Mouse (Mus musculus) erythroid progenitor cell, adult 5-6 weeks (primary cell): Measurements from ENCODE around the gene Arfrp1. TPM values are rescaled to one million over a fixed set of nuclear protein-coding genes. Genes with fewer than 3 reads are reported as not detected.
A peak's percentile ranks its signal among the peaks of the same experiment; 100 is the strongest.

ENCODE experiments used
- ATAC-seq: replicated peaks from 2 replicates; pipeline ENCODE4 v1.8.0; 2016; ENCODE audit warnings: moderate number of reproducible peaks, mild to moderate bottlenecking, moderate TSS enrichment, inconsistent platforms; ENCODE audit not compliant: poor library complexity, low FRiP score, severe bottlenecking
- total RNA-seq, 2 experiments: library from RNA; stranded (forward) in 1 of 2; stranded (reverse) in 1 of 2; fragments of 150-400 nt in 1 of 2; fragments of 186-747, 209-891 nt in 1 of 2; gene quantifications; 2 replicates each; pipeline versions ENCODE4 v1.2.3 to v1.2.4; 2015 to 2017; ENCODE audit warnings: low replicate concordance in 2 of 2

The Arfrp1 gene
- total RNA-seq, 2 experiments from 2014 or later = 9.0 to 14.3 TPM

DNA sequence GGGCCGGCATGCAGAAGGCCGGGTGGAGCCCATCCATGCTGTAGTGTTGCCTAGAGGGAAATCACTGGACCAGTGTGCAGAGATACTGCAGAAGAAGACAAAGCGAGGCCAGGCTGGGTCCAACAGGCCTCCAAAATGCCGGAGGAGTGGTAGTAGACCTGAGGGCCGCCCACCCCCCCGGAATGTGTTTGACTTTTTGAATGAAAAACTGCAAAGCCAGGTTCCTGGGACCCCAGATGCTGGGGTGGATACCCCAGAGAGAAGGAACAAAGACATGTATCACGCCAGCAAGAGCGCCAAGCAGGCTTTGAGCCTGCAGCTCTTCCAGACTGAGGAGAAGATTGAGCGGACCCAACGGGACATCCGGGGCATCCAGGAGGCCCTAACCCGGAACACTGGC is 14.6 kb upstream of the Arfrp1 start, which contains the start of gene Lime1:
Gene Lime1, plus strand, starts transcription at position 301 of the 400 bp plus-strand sequence.
- no peak for ATAC-seq

DNA sequence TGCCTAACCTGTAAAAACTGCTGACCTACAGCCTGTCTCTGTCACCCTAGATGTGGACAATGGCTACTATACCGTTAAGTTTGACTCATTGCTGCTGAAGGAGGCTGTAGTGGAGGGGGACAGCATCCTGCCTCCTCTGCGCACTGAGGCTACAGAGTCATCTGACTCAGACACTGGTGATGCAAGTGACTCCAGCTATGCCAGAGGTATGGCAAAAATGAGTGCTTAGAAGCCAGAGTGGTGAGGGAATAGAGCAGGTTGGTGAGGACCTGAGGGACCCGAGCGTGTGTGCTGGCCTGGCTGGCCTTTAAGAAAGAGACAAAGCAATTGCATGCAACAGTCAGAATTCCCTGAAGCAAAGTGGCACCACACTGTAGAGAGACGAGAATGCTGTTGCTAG is 13.5 kb upstream of the Arfrp1 start:
- ATAC-seq = no peak

DNA sequence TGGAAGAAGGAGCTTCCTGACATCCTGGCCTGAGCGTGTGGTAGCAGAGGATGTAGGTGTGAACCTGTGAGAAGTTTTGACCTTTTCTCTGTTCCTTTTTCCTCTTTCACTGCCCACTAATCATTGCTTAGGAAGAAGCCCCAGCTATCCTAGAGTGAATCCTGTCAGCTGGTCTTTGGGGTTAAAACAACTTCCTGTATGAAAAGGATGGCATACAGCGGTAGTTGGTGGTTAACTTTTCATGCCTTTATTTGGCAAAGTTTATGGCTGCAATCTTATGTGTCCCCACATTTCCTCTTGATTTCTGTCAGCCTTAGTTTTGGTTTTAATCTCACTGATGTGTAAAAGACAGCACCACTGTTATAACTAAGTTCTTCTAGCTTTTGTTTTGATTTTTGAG is 12.0 kb upstream of the Arfrp1 start:
- no peak for ATAC-seq

DNA sequence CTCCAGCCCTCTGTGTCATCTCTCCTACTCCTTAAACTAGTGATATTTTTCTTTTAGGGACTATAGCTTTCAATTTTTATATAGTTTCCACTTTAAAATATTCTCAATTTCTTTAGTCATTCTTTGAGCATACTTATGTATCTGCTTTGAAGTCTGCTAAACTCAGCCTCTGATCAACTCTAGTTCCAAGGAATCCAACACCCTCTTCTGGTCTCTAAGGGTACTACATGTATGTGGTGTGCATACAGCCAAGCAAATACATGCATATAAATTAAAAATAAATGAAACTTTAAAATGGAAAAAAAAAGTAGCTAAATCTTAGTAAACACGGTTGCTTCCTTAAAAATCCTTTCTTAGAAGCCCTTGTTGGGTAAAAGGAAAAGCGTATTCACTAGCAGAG is 10.6 kb upstream of the Arfrp1 start:
- ATAC-seq = peak; percentile 64; the same call in 1 of the 2 replicates

DNA sequence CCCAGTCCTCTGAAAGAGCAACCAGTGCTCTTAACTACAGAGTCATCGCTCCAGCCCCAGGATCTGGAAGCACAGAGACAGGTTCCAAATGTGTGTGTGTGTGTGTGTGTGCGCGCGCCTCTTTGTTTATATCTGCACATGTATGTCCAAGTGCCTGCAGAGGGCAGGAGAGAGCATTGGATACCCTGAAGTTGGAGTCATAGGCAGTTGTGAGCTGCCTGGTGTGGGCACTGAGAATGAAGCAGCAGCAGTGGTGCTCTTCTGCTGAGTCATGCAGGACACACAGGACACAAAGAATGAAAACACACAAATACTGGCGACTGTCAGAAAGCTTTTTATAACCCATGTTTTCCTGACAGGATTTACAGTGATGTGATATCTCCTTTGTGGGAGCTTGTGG is 4.8 kb upstream of the Arfrp1 start:
- ATAC-seq = no peak

DNA sequence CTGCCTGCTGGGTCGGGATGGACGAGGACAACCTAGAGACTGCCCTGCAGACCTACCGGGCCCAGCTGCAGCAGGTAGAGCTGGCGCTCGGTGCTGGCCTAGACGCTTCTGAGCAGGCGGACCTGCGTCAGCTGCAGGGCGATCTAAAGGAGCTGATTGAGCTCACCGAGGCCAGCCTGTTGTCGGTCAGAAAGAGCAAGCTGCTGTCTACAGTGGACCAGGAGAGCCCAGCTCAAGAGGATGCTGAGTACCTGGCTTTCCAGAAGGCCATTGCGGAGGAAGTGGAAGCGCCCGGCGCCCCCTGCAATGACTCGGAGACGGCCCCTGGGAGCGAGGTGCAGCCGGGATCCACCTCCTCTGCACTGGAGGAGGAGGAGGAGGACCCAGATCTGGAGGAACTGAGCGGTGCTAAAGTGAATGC is 461 bp upstream of the Arfrp1 start:
- peak; percentile 58 for ATAC-seq

DNA sequence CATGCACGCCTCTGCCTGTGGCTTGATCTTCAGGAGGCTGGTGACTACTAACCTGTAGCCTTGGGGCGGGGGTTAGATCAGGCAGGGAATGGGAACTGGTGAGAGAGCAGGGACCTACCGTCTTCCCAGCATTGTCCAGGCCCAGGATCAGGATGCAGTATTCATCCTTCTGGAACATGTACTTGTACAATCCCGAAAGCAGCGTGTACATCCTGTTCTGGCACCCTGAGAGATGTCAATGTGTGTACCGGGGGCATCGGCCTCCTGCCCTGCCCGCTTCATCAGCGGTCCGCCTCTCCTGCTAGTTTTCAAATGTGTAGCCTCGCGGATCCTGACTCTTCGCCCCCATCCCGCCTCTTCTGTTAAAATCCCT is 731 bp downstream of the Arfrp1 start:
- ATAC-seq = no peak

DNA sequence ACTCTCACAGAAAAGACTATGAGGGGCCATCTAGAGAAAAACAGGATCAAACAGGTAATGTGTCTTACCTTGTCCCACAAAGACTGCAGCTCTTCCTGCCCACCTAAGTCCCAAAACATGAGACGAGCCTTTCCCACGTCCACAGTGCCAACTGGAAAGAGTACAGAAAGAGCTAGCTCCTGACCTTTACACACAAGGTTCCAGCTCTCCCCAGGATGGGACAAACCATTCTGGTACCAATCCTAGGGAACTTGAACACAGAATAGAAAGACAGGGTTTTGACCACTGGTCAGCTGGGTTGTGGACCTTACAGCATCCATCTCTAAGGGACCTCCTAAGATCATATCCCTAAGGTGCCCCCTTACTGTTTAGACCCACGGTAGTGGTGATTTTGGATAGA is 1.3 kb downstream of the Arfrp1 start:
- no peak for ATAC-seq

DNA sequence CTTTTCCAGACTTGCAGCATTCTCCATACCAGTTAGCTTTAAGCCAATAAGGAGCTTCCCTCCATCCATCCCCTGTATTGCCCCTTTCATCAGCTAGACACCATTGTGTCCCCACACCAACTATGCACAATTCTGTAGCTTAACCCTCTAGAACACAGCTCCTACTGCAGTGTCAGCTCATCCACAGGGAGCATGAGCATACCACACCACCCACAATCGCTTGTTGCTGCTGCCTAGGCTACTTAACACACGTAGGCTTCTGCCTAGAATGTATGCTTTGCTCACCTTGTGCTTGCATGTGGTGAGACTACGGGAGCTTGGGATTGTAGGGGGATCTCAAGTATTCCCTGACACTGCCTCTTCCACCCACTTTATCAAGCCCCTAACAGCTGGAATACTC is 8.4 kb downstream of the Arfrp1 start:
- no peak for ATAC-seq

DNA sequence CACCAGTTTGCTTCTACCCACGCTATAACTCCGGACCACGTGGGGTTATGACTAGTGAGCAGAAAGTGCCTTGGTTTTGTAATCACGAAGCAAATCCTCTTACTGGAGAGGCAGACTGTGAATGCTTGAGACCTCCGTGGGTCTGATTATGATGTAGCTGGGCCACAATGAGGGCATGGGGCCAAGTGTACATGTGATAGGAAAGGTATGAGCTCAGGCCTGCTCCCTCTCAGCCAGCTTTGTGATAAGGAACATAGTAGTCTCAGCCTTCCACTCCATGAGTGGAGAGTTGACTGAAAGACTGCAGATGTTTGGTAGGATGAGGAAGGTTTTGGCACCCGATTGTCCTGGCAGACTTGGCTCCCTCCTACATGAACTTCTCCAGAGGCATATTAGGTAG is 22.4 kb downstream of the Arfrp1 start:
- no peak for ATAC-seq

DNA sequence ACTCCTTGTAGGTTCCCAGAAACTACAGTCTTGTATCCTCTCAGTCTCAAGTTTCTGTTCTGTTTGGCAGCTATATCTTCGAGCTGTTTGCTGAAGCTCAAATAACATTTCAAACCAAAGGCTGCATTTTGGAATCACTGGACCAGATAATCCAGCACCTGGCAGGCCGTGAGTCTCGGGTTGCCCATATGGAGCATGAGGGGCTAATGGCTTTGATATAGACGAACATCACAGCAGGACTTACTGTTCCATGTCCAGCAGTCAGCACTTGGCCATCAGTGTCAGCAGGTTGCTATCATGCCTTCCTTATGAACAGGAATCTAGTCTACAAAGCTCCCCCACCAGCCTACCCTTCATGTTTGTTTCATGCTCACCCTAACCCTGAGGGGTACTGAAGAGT is 24.8 kb downstream of the Arfrp1 start:
- ATAC-seq = no peak

DNA sequence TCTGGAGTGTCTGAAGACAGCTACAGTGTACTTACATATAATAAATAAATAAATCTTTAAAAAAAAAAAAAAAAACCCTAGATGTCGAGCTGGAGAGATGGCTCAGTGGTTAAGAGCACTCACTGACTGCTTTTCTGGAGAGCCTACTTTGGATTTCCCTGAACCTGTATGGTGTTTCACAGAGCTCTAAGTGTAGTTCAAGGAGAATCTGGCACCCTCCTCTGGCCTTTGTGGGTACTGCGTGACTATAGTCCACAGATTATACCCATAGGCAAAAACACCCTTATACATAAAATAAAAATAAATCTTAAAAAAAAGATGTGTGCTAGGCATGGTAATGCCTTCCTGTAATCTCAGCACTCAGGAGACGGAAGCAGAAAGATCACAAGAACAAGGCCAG is 31.2 kb downstream of the Arfrp1 start:
- peak; percentile 82 for ATAC-seq

DNA sequence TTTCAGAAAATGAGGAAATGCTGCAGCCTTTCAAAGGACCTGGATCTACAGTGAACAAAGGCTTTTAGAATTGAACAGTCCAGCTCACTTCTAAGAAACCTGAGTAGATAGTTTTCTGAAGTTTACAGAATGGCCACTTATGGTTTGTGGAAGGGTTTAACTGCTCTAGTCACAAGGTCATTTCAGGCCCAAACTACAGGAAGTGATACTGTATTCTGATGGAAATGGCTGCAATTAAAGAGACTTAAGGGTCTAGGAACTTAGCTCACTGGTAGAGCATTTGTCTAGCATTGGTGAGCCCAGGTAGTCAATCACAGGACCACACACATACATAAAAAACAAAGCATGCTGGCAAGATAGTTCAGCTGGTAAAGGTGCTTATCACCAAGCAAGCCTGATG is 32.7 kb downstream of the Arfrp1 start:
- ATAC-seq = no peak

DNA sequence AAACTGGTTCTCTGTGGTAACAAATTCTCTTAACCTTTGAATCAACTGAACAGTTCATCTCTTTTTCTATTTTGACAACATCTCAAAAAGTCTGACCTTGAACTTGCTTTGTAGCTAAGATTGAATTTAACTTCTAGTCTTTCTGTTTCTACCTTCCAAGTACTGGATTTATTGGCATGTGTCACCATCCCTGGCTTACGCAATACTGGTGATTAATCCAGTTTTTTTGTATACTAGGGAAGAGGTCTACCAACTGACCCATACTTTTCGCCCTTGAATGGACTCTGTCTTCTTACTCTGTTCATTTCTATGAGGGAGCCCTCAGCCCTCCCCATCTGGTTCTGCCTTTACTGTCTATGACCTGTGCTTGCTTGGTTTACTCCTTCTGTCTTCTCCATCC is 39.1 kb downstream of the Arfrp1 start:
- no peak for ATAC-seq

DNA sequence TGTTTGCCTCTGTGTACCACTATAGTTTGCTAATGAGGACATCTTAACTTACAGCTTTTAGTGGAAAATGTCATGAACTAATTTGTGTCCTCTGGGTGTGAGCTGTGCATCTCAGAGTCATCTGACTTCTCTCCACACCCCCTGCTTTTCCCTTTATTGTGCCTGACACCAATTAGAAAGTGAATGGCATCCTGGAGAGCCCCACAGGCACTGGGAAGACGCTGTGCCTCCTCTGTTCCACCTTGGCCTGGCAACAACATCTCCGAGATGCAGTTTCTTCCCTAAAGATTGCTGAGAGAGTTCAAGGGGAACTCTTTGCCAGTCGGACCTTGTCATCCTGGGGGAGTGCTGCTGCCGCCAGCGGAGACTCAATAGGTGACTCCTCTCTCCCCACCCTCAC is 43.1 kb downstream of the Arfrp1 start:
- ATAC-seq = no peak

DNA sequence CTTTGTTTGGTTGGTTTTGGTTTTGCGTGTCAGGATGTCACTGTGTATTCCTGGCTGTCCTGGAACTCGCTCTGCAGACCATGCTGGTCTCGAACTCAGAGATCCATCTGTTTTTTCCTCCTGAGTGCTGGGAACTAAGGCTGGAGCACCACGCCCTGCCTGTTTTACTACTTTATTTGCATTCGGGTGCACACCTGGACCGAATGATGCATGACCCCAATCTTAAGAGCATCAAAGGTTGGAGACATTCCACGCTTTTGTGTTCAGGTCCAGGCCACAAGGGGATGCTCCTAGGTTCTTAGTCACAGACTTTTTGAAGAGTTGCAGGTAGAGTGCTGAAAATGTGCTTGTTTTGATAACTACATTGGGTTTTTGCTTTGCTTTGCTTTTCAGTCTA is 45.1 kb downstream of the Arfrp1 start:
- ATAC-seq = 0 out of 2 replicates have a peak, but pooled peaks have one; percentile 23

DNA sequence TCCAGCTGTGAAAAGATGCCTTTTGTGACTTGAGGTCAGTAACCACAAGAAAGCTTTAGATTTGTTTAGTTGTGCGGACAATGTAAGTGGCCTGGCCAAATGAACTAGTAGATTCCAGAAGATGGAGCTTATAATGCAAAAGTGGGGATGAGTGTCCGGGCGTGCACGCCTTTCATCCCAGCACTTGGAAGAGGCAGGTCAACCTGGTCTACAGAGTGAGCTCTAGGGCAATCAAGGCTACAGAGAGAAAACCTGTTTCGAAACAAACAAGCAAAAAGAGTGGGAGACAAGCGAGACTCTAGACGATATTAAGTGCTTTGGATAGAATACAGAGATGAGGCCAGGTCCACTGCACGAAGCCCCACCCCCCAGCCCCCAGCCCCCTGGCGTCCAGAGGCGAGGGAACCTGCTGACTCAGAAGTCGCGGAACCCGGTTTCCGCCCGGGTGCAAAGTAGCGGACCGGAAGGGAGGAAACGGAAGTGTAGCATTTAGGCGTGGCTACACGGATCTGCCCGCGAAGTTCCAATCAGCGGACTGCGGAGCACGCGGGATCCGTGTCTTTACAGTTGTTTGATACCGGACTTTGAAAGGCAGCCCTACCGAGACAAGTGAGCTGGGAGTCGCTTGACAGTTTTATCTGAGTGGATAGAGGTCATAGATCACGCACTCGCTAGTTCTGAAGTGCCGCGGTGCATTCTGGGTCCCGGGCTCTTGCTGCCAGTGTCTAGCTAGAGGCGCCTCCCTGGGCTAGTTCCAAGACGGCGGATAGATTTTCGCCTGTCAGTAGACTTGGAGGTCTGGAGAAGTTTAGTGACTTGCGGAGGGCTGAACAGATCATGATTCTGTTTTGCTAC is 45.7 kb downstream of the Arfrp1 start, which contains the start of gene Rtel1:
Gene Rtel1, plus strand, starts transcription at position 492 of the 855 bp plus-strand sequence.
- peak; percentile 95 for ATAC-seq

DNA sequence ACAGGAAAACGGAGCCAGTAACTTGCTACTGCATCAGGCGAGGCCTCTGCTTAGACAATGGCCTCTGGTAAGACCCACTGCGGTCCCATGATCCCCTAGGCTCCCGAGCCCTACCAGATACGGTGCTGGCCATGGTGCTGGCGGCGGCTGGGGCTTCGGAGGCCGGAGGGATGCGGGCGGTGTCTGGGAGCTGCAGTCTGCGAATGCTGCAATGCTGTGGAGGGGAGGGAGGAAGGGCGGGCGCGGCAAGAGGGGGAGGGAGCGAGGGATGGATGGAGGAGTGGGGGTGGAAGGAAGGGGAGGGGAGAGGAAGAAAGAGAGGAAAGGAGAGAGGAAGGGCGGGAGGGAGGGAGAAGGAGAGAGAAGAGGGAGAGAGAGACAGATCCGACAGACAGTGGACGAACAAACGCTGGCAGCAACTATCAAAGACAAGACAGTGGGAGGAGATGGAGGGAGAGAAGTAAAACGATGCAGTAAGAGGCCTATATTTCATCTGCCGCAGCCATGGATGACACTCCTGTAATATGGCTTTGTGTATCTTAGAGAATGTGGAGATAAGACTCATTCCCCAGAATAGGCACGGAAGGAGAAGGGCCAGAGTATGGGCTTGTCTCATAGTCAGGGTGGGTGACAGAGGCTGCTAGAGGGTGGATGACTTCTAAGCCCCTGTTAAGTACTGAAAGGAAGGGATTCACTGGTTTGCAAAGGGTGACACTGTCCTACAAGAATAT is 51.0 kb downstream of the Arfrp1 start, which contains the start of gene Stmn3:
Gene Stmn3, minus strand, starts transcription at position 421 of the 731 bp plus-strand sequence.
- ATAC-seq = no peak

DNA sequence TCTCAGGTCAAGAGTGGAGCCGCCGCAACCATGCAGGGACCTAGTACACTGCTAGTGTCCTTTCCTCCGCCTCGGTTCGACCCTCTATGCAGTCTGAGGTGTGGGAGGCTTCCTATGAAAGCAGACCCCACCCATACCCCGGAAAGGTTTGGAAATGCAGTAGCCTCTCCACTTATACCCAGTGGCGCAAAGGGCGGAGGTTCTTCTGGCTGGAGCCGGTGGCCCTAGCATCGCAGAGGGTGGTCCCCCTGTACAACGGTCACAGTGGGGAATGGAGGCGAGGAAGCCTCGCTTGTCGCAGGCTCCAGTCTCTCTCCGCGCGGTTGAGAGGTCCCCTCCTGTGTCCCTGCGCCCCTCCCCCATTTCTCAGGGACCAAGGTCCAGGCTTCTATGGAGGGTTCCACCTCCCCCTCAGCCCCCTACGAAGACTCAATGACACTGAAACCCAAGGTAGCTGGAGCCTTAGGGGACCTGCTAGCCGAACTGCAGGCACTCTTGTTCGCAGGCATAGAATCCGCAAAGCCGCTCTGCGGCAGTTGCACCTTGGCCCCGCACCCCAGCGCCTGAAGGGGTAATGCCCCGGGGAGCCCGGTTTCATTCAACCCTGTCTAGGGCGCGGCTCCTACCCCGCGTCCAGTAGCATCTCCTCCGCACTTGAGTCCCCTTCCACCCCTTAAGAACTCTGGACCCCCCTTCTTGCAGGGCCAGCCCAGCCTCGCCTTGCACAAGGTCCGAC is 51.7 kb downstream of the Arfrp1 start:
- 0 out of 2 replicates have a peak, but pooled peaks have one; percentile 22 for ATAC-seq

DNA sequence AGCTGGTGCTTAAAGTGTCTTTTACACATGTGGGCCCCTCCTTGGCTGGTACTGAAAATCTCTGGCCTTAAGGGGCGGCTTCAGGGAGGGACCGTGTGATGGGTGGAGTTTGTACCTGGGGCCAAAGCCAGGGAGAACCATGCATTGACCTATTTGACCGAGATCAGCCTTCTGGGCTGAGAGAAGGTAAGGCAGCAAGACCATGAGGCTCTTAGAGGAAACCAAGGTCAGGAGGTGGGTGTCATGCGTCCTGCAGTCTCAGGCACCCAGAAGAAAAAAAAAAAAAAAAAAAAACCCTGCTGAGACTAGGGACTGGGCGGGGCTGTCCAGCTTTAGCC is 52.2 kb downstream of the Arfrp1 start:
- ATAC-seq = no peak
